Mouse (Mus musculus) urinary bladder, adult 2 months (tissue): ENCODE measurements around the gene Zfp217. TPM values are rescaled to one million over a fixed set of nuclear protein-coding genes. Genes with fewer than 3 reads are reported as not detected.

Experiments
- DNase-seq: peaks from one replicate; pipeline ENCODE4 v3.0.0; 2022; ENCODE audit warnings: low spot score
- polyA plus RNA-seq: library from polyadenylated mRNA; depleted of rRNA; stranded (reverse); fragments of >200 nt; gene quantifications from 2 replicates; pipeline ENCODE4 v1.2.3, GENCODE M21; 2012

Zfp217 gene
- polyA plus RNA-seq, 1 experiment, result 8.9 TPM

- DNase-seq, result no peak
Measured at GRCm38 (mm10) chr2:170158987-170159386, 11.1 kb upstream of the Zfp217 start.

- no peak for DNase-seq
Measured at GRCm38 (mm10) chr2:170158251-170158650, 10.3 kb upstream of the Zfp217 start.

DNA sequence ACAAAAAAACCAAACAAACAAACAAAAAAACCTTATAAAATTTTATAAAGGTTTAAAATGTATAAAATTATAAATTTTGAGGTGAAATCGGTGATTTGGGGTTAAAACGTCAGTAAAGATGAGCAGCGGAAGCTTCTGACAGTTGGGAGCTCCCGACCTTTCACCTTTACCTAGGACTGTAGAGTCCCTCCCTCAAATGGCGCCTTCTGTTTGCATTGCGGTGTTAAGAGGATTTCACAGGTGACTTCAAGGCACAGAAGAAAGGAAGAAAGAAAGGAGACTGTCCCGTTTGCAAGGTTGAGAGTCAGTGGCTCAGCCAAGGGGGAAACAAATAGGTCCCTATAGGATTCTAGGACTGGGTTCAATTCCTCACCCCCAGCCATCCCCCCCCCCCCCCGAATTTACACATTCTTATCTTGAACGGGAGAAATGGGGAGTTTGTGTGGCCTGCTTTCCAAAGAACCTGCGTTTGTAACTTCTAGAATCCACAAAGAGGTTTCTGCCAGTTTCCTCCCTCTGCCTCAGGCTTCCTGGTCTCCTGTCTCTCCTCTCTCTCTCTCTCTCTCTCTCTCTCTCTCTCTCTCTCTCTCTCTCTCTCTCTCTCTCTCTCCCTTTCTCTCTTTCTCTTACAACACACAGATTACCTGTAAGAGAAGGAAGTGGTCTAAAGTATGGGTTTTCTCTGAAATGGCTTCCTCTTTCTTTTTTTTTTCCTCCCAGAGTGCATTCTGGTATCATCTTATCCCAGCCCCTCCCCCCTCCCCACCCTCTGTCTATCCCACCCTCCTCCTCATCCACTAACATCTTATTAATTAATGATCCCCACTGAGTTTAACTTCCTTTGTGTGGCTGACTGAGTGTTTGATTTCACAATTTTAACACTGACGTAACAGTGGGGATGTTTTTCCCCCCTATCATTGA is 9.6 kb upstream of the Zfp217 start:
- no peak for DNase-seq

- peak; percentile 38 for DNase-seq
Measured at GRCm38 (mm10) chr2:170155089-170155740, 7.3 kb upstream of the Zfp217 start.

DNA sequence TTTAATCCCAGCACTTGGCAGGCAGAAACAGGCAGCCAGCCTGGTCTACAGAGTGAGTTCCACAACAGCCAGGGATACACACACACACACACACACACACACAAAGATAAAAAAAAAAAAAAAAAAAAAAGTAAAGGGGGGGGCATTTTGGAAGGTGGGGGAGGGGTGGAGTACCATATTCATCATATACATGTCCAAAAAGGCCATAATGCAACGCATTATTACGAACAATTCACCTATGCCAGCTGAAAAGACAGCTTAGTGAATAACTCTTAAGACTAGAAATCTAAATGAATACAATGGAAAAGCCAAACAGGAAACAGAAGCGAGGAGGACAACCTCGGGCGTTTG is 6.8 kb upstream of the Zfp217 start:
- DNase-seq, result no peak

GRCm38 (mm10) chr2:170154301-170154721 is 6.4 kb upstream of the Zfp217 start:
- DNase-seq, result no peak

- DNase-seq, result peak; percentile 44
Measured at GRCm38 (mm10) chr2:170153421-170154271, 5.7 kb upstream of the Zfp217 start.

DNA sequence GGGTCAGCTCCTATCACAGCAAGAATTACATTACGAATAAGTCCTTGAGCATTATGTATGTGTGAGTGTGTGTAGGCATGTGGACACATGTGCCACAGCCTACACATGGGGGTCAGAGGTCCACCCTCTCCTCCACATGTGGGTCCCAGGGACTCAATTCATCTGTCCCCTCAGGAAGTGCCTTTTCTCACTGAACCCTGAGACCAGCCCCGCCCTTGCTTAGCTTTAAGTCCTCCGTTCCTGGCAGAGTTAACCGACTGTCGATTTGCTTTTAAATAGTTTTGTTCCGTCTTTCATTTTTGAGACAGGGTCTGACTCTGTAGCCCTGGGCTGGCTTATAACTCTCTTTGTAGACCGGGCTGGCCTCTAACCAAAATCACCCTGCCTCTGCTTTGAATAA is 5.0 kb upstream of the Zfp217 start:
- no peak for DNase-seq

- DNase-seq, result no peak
Measured at GRCm38 (mm10) chr2:170152036-170152686, 4.3 kb upstream of the Zfp217 start.

DNA sequence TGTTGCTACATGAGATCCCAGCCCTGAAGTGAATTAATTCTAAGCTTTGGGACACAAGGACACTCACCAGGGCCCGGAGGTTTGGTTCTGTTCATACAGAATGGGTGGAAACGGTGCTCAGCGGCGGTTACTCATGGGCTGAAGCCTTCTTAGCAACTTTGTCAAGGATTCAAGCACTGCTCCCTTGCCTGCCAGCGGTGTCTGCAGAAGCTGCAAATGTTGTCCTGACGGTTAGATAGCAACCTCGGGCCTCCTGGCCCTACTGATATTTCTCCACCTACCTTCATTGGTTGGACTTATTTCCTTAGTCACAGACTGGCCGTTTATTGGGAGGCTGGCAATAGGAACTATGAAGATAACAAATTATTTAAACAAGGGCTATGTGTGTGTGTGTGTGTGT is 3.6 kb upstream of the Zfp217 start:
- DNase-seq, result no peak

DNA sequence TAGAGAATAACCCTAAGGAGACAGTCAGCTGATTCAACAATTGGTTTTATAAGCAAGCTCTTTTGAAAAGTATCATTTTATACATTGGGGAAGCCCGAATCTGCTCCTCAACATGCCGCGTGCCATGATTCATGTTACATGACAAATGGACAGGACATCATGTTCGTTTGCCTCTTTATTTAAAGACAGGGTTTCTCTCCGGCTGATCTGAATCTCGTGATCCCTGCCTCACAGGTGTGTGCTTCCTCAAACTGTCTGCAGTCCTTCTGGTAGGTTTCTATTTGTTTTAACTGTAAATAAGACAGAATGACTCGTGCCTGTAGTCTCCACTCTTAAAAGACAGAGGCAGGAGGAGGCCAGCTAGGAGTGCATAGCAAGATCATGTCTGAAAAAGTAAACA is 925 bp upstream of the Zfp217 start:
- DNase-seq, result no peak

- DNase-seq, result no peak
Measured at GRCm38 (mm10) chr2:170147170-170147569, 733 bp downstream of the Zfp217 start.

- no peak for DNase-seq
Measured at GRCm38 (mm10) chr2:170144343-170144742, 3.6 kb downstream of the Zfp217 start.

DNA sequence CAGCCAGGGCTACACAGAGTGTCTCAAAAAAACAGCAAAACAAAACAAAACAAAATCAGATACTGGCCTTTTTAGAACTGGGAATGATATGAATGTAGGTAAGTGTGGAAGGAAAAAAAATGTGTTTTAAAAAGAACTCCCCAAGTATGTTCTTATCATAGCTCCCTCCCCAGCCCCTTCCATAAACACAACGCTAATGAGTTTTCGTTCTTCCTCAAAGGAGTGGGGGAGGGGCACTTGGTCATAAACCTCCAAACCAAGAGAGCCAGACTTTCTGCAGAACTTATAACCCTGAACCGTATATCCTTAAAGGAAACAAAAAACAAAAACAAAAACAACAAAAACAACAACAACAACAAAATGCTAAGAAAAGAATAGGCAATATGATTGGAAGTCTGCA is 4.0 kb downstream of the Zfp217 start:
- no peak for DNase-seq

GRCm38 (mm10) chr2:170142542-170142941 is 5.4 kb downstream of the Zfp217 start:
- no peak for DNase-seq

- no peak for DNase-seq
Measured at GRCm38 (mm10) chr2:170141481-170141880, 6.4 kb downstream of the Zfp217 start.

- no peak for DNase-seq
Measured at GRCm38 (mm10) chr2:170139411-170140046, 8.4 kb downstream of the Zfp217 start.

- DNase-seq, result no peak
Measured at GRCm38 (mm10) chr2:170136928-170137327, 11.0 kb downstream of the Zfp217 start.

GRCm38 (mm10) chr2:170135820-170136219 is 12.1 kb downstream of the Zfp217 start:
- no peak for DNase-seq

DNA sequence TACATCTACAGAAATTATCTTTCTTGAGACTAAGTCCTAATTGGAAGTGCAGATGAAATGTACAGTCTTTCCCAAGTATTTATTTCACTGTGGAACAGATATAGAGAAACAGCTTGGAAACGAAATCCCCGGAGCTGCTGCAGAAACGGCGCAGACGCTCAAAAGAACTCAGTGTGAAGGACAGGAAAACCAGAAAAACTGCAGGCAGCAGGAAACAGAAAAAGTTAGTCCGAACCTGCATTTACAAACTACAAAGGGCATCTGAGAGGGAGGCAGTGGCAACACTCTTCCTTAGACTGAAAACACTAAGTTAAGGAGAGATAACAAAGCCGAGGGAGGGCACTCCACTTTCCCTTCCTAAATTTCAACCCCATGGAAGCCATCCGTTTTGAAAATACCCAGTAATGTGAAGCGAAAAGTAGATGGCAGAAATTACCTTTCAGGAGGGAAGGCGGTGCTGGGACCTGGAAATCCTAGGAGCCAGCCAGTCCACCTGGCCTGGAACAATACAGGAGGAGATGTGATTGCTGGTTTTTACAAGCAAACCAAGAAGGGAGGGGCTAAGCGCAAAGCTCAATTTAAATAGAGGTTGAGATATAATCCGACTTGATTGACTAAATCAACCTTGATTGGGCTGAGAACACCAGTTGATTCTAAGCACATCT is 13.7 kb downstream of the Zfp217 start:
- no peak for DNase-seq
